Mouse (Mus musculus) adrenal gland, adult 18-20 months (tissue): ENCODE results near the gene 9630041A04Rik. TPM values are rescaled to one million over a fixed set of nuclear protein-coding genes. Genes with fewer than 3 reads are reported as not detected.

Experiments used
- DNase-seq, 2 experiments: peaks; one replicate each; pipeline ENCODE4 v3.0.0; 2021 to 2022; ENCODE audit warnings: low spot score in 2 of 2
- total RNA-seq, 2 experiments: library from RNA; stranded (reverse); gene quantifications; 1 replicate in 1 of 2; 2 replicates in 1 of 2; pipeline ENCODE4 v1.2.3; 2021

The 9630041A04Rik gene
- total RNA-seq, 2 experiments from 2014 or later, result not detected

DNA sequence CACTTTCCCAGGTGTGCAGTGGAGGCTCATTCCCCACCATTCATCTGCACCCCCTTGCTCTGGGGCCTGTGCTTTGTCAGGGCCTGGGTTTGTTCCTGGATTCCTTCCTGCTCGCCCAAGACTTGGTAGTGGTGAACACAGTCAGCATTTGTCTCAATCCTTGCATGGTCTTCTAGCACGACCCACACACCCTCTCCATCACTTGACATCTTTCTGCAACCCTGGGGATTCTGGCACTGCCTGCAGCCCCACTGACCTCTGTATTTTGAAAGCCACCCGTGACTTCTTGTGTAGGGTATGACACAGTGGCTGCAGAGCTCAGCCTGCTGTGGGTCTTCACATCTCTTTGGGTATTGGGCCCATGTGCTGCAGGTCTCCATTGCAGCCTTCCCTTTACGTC lies 57.1 kb downstream of the 9630041A04Rik start:
- DNase-seq, result no peak

DNA sequence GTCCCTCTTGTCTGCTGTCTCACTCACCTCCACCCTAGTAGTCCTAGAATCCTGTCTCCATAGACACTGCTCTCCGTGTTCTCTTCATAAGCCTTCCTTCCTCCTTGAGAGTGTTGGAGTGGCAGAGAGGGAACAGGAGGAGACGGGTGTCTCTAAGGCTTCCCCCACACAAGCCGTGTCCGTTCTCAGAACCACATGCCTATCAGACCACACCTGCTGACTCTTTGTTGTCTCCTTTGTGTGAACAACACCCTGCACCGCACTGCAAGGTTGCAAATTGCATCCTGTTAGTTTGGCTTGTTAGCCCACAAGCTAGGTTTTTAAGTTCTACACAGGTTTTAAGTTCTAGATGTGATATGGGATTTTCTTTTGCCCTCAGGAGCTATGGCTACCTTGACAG lies 57.7 kb downstream of the 9630041A04Rik start:
- no peak for DNase-seq

DNA sequence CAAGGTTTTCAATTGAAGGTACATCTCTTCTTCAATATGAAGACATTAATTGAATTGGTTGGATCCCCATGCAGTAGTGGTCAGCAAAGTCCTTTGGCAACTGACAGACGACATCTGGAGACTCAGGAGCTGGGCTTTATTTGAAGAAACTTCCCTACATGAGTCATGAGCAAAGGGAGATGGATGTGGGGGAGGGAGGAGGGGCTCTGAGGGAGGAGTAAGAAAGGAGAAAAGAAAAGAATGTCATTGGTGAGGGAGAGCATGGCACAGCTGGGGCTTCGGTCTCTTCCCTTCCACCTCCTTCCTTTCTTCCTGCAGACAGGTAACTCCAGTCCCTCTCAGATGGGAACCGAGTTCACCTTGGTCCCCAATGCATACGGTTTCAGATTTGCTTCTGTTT lies 61.2 kb downstream of the 9630041A04Rik start:
- no peak for DNase-seq

DNA sequence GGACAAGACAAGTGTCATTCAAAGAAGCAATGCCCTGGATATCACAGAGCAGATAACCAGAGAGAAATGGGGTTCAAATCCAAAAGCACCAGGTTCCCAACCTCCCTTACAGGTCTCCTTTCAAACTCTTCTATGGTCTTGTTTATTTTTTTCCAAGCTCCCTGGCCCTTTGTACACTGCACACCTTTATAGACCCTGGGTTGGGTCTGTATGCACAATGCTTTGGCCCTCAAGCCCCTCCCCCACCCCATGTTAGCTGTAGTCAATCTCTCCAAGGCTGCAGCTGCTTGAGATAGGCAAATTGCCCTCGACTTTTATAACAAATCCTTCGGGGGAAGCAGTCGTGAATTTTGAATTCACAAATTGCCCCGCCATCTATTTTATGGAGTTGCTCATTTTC lies 63.2 kb downstream of the 9630041A04Rik start:
- no peak for DNase-seq

DNA sequence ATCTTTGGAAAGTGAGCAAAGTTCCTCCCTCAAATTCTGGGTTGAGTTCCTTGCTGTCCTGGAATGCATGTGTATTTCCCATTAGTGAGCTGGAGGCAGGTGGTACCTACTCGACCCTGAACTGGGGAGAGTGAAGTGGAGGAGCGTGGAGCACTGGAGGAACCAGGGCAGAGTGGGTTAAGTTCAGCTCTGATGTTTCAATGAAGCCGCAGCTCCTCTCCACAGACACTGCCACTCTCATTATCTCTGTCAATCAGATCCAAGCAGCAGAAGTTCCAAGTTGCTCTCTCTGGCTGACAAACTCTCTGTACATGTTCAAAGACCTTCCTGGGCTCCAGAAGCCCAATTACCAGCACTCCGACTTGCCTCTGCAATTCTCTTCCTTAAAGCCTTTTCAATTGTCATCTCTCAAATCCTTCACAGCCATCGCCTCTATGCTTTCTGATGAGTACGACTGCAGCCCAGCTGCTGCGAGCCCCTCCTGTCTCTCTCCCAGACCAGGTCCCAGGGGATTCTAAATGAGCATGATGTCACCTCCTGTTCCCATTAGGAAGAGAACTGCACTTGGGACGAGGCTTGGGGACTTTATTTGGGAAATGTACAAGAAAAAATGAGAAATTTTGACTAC lies 72.4 kb downstream of the 9630041A04Rik start:
- DNase-seq, result no peak

DNA sequence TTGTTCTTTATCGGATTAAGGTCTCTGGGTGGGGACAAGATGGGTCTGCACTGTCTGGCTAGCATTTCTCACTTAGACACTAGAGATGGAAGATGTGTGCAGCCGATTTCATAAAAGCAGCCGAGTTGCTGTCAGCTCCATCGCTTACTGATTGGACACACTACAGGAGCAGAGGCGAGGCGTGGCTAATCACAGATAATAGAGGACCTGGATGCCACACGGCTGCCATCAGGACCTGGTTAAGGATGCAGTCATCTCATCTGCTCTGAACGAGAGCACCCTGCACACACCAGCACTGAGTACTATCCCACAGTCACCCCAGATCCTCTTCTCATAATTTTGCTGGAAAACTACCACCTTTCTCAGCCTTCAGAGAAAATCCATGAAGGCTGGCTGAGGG lies 73.2 kb downstream of the 9630041A04Rik start:
- DNase-seq, result no peak

DNA sequence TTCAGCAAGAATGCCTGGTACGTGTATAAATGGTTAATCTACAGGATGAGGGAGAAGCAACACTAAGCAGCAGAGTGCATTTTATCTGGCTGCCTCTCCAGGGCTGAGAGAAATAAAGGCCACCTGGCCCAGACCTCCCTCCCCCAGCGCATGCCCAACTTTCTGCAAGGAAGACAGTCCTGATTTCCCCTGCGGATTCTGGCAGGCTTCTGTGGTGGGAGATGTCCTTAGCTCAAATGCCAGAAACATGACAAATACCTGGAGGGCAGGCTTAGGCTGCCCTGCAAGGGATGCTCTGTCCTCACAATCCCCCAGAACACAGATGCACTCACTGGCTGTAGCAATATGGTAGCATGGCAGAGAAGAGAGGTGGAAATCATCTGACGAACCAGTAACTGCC lies 76.4 kb downstream of the 9630041A04Rik start:
- DNase-seq, result no peak

DNA sequence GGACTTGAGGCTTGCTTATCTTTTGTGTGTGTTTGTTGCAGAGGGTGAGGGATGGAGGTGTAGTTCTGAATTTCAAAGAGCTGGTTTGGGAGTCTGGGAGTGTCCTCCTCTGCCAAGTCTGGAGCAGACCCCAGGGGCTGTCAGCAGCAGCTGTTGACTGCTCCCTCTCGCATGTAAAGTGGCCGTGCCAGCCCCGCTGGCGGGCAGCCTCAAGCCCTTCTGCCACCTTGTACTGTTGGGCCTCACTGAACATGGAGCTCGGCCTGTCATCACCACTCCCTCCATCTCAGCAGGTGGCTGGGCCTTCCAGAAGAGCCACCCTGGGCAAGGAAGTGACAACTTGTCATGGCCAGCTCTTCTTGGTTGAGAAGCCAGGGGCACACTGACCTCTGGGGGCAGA lies 77.4 kb downstream of the 9630041A04Rik start:
- DNase-seq, result no peak

DNA sequence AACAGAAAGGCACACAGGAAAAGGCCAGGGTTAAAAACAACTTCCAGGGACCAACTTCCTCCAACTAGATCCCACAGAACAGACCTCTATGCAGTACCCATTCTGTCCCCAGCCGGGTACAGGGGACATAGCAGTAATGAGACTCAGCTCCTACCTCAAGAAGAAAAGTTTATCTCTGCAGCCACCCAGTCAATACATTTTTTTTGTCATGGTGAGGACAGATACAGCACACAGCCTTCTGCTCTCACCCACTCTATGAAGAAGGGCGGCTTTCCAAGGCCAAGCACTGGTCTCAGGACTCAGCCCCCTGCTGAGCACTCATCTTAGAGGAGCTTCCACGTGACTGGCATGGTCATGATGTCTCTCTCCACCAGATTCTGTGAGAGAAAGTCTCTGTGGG lies 78.5 kb downstream of the 9630041A04Rik start:
- no peak for DNase-seq

DNA sequence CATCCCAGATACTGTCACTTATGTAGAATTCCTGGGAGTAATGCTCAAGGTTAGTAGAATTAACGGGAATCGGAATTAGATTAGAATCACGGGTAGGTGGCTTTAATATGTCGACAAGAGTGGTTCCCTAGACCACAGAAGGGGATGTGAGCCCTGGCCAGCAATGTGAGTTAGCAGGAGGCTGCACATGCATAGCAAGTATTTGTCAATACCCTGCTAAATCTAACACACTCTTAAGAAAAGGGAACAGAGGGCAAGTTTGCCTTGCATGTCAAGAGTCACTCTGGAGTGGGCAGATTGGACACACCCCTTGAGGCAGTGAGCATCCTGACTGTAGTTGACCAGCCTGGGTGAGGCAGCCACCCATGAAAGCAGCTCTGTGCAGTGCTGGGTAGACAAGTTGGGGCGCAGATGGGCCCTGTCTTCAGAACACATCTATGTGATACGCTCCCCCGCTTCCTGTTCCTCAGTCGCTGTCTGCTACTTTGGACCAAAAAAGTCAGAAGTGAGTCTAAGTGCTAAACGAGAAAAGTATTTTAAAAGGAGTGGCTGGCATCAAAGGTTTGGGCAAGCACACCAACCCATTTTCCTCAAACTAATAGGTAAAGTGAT lies 80.5 kb downstream of the 9630041A04Rik start:
- no peak for DNase-seq

DNA sequence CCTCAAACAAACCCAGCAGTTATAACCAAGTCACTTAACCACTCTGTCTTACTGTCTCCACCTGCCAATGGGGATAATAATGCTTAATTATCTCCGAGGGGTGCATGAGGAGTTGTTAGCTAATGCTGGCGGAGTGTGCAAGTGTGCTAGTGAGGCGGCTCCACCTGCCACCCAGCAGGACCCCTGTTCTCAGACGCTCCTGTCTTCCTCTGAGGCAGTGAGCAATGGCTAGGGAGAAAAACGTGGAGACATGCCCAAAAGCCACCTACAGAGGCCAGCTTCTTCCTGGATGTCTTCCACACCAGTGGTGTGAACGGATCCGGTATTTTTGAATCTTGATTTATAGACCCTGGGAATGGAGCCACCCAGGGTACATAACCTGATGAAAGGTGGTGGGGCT lies 83.7 kb downstream of the 9630041A04Rik start:
- DNase-seq, result no peak

DNA sequence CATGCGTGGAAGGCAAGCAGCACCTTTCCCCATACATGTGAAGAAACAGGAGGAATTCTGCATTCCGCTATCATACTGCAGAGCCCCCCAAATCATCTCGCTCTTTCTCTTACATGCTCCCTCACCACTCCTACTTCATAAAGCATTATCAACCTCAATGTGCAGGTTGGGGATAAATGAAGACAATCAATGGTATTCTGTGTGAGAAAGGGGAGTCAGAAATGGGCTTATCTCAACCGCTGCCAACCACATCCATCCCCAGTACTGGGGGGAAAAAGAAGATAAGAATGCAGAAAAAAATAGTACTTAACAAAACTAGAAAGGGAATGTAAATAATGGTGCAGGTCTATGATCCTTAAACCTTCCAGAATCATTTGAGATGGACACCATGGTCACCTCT lies 84.2 kb downstream of the 9630041A04Rik start:
- DNase-seq, result no peak

DNA sequence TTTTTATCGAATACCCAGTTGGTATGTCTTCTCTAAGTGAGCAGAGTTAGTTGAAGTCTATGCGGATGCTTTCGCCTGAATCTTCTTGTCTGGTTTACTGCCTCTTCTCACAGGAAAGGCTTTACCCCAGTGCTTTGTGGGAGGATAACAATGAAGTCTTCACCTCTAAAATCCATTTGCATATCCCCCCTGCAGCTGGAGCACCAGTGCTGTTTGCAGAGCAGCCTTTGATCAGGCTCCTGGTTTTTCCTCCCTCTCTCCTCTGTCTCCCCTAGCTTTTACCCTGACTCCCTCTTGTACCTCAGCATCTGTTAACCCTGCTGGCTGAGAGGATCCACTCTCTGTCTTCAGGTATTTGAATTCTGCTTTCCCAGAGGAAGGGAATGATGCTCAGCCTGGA lies 88.5 kb downstream of the 9630041A04Rik start:
- no peak for DNase-seq

DNA sequence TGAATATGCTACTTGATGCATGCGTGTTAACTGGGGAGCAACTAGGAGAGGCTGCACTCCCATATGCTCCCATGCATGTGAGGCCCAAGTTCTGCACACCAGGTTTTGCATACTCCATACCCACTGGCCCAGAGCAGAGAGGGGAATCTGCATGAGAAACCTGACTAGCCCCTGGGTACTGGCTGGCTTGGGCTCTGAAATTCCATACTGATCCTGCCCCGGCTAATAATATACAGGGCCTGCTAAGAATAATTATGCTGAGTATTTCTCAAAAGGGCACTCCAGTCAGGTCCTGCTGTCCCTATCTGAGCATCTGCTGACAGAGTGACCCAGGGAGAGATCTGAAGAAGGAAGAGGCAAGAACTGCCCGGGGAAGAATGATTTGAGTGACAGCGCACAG lies 92.9 kb downstream of the 9630041A04Rik start:
- DNase-seq, result no peak

DNA sequence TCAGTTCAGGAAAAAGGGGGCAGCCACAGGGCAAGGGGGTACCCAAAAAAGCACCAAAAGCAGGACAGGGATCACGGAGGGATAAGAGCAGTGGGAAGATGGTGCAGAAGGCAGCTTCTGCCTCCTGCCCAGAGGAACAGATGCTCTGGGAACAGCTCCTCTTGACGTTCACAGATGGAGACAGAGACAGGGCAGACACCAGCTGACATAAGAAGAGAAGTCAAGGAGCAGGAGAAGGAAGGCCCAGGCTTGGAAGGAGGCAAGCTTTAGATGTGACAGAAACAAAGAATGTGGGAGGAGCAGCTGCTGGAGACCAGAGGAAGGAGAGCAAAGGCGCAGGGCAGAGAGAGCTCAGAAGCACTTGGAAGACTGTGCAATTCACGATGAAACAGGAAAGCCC lies 94.6 kb downstream of the 9630041A04Rik start:
- DNase-seq, result no peak

DNA sequence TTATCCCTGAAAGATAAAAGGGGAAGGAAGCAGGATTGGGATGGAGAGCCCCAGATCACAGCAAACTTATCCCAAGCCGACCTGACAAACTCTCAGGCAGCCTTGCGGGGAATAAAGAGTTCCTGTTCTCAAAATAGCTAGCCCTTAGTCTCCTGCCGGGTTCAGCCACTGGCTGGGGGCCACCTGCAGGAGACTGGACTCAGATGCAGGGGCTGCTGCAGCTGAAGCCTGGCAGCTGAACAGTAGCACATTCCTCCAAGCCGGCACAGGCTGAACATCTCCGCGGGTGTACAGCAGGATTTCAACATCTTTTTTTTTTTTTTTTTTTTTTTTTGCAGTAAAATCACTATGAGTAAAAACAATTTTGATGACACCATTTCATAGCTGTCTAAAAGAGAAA lies 110.2 kb downstream of the 9630041A04Rik start:
- no peak for DNase-seq

DNA sequence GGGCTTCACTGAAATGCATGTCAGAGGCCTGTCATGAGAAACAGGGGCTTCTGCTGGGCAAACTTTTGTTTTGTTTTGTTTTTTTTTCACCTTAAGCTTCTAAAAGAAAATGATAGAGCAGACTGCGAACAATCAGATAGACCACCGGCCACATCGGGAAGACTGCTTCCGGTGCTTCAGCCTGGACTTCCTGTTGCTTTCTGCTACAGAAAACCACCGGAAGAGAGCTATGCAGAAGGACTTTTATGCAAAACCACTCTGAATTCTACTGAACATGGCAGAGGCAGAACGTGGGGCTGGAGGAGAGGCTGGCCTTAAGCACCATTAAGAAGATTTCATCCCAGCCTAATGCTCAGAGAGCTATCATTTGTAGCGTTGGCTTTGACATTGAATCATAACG lies 110.7 kb downstream of the 9630041A04Rik start:
- no peak for DNase-seq

DNA sequence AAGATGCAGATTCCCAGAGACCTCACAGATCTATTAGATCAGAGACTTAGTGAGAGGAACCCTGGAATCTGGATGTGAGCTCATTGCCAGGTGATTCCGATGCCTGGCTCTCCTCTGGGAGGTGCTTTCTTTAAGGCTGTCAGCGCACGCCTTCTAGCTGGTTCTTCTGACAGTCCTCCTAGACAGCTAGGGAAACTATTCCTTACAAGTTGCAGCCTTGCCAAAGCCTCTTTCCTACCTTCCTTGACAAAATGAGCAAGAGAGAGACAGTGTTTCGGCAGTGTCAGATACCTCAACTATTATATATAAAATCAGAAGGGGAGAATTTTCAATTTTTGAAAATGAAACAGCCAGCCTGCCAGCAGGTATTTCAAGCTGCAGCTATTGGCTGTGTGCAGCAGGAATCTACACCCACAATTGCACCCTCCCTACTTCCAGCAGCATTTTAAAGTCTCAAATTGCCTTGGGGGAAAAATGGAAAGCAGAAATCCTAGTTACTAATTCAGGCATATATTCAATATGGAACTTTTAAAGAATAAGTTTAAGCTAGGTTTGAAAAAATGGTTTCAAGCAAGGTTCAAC lies 115.3 kb downstream of the 9630041A04Rik start:
- DNase-seq, result no peak

DNA sequence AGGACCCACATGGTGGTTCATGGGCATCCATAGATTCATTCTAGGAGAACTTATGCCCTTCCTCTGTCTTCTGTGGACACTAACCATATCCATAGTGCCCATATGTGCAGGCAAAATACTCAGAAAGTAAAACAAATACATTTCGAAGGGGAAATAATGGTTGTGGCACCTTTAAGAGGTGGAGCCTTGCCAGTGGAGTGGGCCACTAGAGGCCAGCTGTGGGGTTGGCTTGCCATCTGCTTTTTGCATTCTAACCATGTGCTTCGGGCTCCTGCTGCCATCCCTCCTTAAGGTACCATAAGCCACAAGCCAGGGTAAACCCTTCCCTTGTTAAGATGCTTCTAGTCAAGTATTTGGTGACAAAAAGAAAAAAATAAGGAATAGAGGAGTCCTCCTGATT lies 119.5 kb downstream of the 9630041A04Rik start:
- DNase-seq, result no peak

DNA sequence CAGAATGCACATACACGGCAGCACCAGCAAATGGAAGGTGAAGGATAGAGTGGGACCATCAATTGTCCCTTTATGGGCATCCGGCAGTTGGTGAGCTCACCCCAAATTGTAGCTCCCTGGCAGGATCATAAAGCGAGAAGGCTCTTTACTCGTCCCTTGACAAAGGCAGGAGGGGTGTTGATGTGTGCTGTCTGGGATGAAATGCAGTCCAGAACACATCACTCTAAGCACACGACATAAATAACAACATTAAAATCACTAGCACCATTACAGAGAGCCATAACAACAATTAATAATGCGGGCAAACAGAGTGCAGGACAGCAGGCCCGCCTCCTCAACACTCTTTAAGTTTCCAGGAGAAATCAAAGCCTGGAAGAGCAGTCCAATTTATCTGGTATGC lies 120.7 kb downstream of the 9630041A04Rik start:
- DNase-seq, result no peak

DNA sequence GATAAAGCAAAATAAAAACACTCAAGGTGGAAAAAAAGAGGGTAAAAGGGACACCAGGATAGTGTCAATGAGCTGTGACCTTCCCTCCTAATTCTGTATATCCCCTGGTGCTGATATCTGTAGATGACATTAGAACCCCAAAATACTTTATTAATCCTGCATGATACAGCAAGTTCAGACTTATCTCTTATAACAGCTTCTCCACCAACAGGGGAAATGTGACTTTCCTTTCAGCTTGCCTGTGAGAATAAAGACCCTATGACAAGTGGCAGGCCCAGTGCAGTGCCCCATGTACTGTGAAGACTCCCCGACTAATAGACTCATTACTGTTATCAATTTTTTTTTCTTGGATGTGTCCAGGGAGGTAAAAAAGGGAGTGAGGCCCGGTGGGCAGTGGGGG lies 125.3 kb downstream of the 9630041A04Rik start:
- DNase-seq, result no peak

DNA sequence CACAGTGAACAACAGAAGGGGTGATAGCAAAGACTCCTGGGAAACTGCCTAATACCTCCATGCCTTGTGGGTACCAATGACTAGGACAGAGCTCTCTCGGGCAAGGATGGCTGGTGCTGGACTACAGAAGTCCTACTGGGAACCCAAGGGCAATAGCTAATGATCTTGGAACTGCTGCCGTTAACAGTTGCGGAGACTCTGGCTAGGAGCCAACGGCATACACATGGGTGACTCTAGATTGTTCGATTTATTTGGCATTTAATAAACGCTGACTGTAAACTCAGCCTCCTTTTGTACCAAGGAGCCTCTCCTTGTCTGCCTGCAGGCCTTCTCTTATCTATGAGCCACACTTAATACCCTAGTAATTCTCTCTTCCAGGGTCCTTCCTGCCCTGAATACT lies 128.4 kb downstream of the 9630041A04Rik start:
- DNase-seq, result no peak

DNA sequence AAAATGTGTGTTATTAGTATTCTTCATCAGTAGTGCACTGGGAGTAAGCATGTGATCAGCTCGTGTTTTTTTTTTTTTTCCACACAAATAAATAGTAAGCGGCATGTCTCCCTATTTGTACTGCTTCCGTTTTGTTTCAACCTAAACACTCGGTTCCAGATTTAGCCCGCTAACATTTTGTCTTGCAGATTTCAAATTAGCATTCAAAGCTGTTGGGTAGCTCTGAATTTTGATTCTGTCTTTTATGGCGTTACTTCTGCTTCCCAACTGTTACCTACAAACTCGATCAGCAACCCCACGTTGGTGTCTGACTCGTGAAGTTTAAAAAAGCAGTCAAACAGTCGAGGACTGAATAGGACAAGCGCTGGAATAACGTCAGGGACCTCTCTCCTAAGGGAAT lies 129.2 kb downstream of the 9630041A04Rik start:
- DNase-seq, result no peak
